Mouse (Mus musculus) kidney, embryonic 14.5 days (tissue): ENCODE measurements around the gene Zbtb32. TPM values are rescaled to one million over a fixed set of nuclear protein-coding genes. Genes with fewer than 3 reads are reported as not detected.

Source experiments
- ATAC-seq: fragments of 200-750 bp; cut with Nextera tagmentation; 2 replicates; pipeline ENCODE4 v1.8.0; 2017; ENCODE audit warnings: moderate number of reproducible peaks, mild to moderate bottlenecking, moderate TSS enrichment, moderate library complexity; ENCODE audit not compliant: low FRiP score, low TSS enrichment
- H3K27ac ChIP-seq: fragments of 300-500 bp; sonication (generic); 2 replicates; pipeline ENCODE4 v1.5.1; 2014; ENCODE audit warnings: low read depth, mild to moderate bottlenecking, low read length, moderate library complexity, mixed read lengths
- H3K27me3 ChIP-seq: fragments of 300-500 bp; sonication (generic); 2 replicates; pipeline ENCODE4 v1.6.1; 2014; ENCODE audit warnings: mild to moderate bottlenecking, low read length; ENCODE audit not compliant: control insufficient read depth, insufficient read depth
- H3K36me3 ChIP-seq: fragments of 300-500 bp; sonication (generic); 2 replicates; pipeline ENCODE4 v1.6.1; 2014; ENCODE audit warnings: low read length, mixed read lengths; ENCODE audit not compliant: control insufficient read depth, insufficient read depth
- H3K4me1 ChIP-seq: fragments of 300-500 bp; sonication (generic); 2 replicates; pipeline ENCODE4 v1.6.1; 2014; ENCODE audit warnings: low read length, mixed read lengths; ENCODE audit not compliant: control insufficient read depth, insufficient read depth
- H3K4me2 ChIP-seq: fragments of 300-500 bp; sonication (generic); replicated peaks from 2 replicates; pipeline ENCODE4 v1.6.1; 2014; ENCODE audit warnings: low read depth, mild to moderate bottlenecking, low read length
- H3K4me3 ChIP-seq: fragments of 300-500 bp; sonication (generic); 2 replicates; pipeline ENCODE4 v1.5.1; 2014; ENCODE audit warnings: mild to moderate bottlenecking, low read length
- H3K9ac ChIP-seq: fragments of 300-500 bp; sonication (generic); 2 replicates; pipeline ENCODE4 v1.6.1; 2014; ENCODE audit warnings: low read depth, mild to moderate bottlenecking, low read length, moderate library complexity
- H3K9me3 ChIP-seq: fragments of 300-500 bp; sonication (generic); 2 replicates; pipeline ENCODE4 v1.6.1; 2016; ENCODE audit warnings: low read length; ENCODE audit not compliant: control insufficient read depth
- WGBS: fragments of 180-500 bp; shearing (Covaris S2); extraction: QIAGEN DNeasy Blood & Tissue Kit; methylation state at CpG from one replicate; pipeline ENCODE4 v1.1.7; 2014; 5-methylcytosine and 5-hydroxymethylcytosine counted together
- polyA plus RNA-seq: library from polyadenylated mRNA; unstranded; fragments of >200 nt; fragmentation: Nextera tagmentation; extraction: Ambion mirVana; gene quantifications from 2 replicates; pipeline ENCODE4 v1.2.1, GENCODE M21; 2014

Gene Zbtb32
- polyA plus RNA-seq, 1 experiment from 2014 or later: 0.22 TPM

- Histone ChIP-seq H3K9ac (peak overlapping the region; percentile 64; the same call in 1 of the 2 replicates), H3K4me1 (peaks cover 24% of the 10 kb centered on the region), H3K9me3 (no peaks in the 10 kb centered on the region), H3K27ac (no peak overlapping the region), H3K4me3 (peak overlapping the region; percentile 44; the same call in 1 of the 2 replicates), H3K36me3 (peaks cover 33% of the 10 kb centered on the region), H3K4me2 (peak overlapping the region; percentile 66; the same call in 1 of the 2 replicates), H3K27me3 (no peaks in the 10 kb centered on the region)
- WGBS: 86% methylated on average over 13 of the region's 13 CpGs
- ATAC-seq: no peak
Measured at GRCm38 (mm10) chr7:30557901-30558514, 40.7 kb downstream of the Zbtb32 start.

GRCm38 (mm10) chr7:30556894-30557536, 41.7 kb downstream of the Zbtb32 start:
- Histone ChIP-seq H3K27me3 (no peaks in the 10 kb centered on the region), H3K27ac (no peak overlapping the region), H3K36me3 (peaks cover 33% of the 10 kb centered on the region), H3K4me3 (no peak overlapping the region), H3K4me2 (no peak overlapping the region), H3K4me1 (peaks cover 22% of the 10 kb centered on the region), H3K9ac (no peak overlapping the region), H3K9me3 (no peaks in the 10 kb centered on the region)
- no peak for ATAC-seq
- WGBS: 94% methylated on average over 18 of the region's 18 CpGs

- Histone ChIP-seq H3K27me3 (no peaks in the 10 kb centered on the region), H3K4me1 (peaks cover 17% of the 10 kb centered on the region), H3K9me3 (no peaks in the 10 kb centered on the region), H3K4me2 (peak overlapping the region; percentile 92), H3K4me3 (peak overlapping the region; percentile 76; the same call in 1 of the 2 replicates), H3K27ac (no peak overlapping the region), H3K9ac (peak overlapping the region; percentile 70; the same call in 1 of the 2 replicates), H3K36me3 (peaks cover 34% of the 10 kb centered on the region)
- WGBS: 86% methylated on average over 22 of the region's 22 CpGs
- ATAC-seq: no peak
Measured at GRCm38 (mm10) chr7:30553810-30554584, 44.7 kb downstream of the Zbtb32 start.

- H3K27ac ChIP-seq: peak overlapping the region; percentile 79; the same call in 1 of the 2 replicates
- peak overlapping the region; percentile 92 for H3K4me2 ChIP-seq
- peak overlapping the region; percentile 76 for H3K4me3 ChIP-seq
- no peaks in the 10 kb centered on the region for H3K27me3 ChIP-seq
- H3K9me3 ChIP-seq: no peaks in the 10 kb centered on the region
- H3K36me3 ChIP-seq: peaks cover 43% of the 10 kb centered on the region
- WGBS: 5% methylated on average over 23 of the region's 23 CpGs
- no peak for ATAC-seq
- peaks cover 9% of the 10 kb centered on the region for H3K4me1 ChIP-seq
- H3K9ac ChIP-seq: peak overlapping the region; percentile 70
Measured at GRCm38 (mm10) chr7:30553021-30553589, 45.6 kb downstream of the Zbtb32 start.

GRCm38 (mm10) chr7:30552102-30553020, 46.3 kb downstream of the Zbtb32 start, which contains the start of the genes Hspb6 and Proser3:
Gene Hspb6, plus strand, starts transcription at chr7:30552178.
Gene Proser3, minus strand, starts transcription at chr7:30552299.
- peak; percentile 95 for ATAC-seq
- H3K4me1 ChIP-seq: peaks cover 8% of the 10 kb centered on the region; the same call in 1 of the 2 replicates
- peaks cover 49% of the 10 kb centered on the region for H3K36me3 ChIP-seq
- H3K4me3 ChIP-seq: peak within 1 kb of the TSS; percentile 76
- H3K27ac ChIP-seq: peak within 1 kb of the TSS; percentile 98
- no peaks in the 10 kb centered on the region for H3K9me3 ChIP-seq
- H3K9ac ChIP-seq: peak within 1 kb of the TSS; percentile 70
- WGBS: under 1% methylated on average over 44 of the region's 44 CpGs
- H3K4me2 ChIP-seq: peak within 1 kb of the TSS; percentile 92
- no peaks in the 10 kb centered on the region for H3K27me3 ChIP-seq

DNA sequence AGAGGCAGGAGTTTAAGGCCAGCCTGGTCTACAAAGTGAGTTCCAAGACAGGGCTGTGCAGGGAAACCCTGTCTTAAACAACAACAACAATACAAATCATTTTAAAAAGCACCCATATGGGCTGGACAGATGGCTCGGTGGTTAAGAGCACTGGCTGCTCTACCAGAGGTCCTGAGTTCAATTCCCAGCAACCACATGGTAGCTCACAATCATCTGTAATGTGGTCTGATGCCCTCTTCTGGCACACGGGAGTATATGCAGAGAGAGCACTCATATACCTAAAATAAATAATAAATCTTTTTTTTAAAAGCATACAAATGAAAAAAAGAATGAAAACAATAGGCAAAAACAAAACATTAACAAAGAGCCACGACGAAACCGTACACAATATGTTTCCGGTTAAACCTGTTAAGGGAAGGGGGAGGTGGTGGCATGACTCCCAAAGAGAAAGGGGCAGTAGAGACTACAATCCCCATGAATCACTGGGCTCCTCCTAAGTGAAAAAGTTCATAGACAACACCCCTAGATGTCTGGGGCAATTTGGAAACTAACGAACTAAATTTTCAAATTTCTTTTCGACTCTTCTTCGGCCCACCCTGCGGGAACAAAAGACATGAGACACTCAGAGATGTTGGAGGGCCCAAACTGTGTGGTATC, 47.1 kb downstream of the Zbtb32 start:
- Histone ChIP-seq H3K27me3 (no peaks in the 10 kb centered on the region), H3K9ac (peak overlapping the region; percentile 70), H3K36me3 (peaks cover 45% of the 10 kb centered on the region), H3K4me1 (peaks cover 8% of the 10 kb centered on the region; the same call in 1 of the 2 replicates), H3K27ac (peak overlapping the region; percentile 98), H3K4me2 (peak overlapping the region; percentile 38), H3K4me3 (peak overlapping the region; percentile 76), H3K9me3 (no peaks in the 10 kb centered on the region)
- WGBS: 3% methylated on average over 10 of the region's 10 CpGs
- peak; percentile 61 for ATAC-seq

DNA sequence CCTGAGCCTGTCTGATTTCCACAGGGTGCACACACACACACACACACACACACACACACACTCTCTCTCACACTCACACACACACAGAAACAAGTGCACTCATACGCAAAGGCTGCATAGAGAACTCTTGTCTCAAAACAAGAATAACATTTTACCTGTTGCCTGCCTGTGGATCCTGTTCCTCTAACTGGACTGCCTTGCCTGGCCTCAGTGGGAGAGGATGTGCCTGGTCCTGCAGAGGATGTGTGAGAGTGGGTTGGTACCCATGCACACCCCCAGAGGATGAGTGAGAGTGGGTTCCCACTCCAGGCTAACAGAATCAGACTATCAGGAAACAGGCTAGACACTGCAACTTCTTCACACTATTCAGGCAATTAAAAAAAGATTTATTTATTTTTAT, 48.1 kb downstream of the Zbtb32 start:
- Histone ChIP-seq H3K4me3 (no peak overlapping the region), H3K27me3 (no peaks in the 10 kb centered on the region), H3K4me2 (no peak overlapping the region), H3K4me1 (peaks cover 8% of the 10 kb centered on the region; the same call in 1 of the 2 replicates), H3K27ac (no peak overlapping the region), H3K36me3 (peaks cover 44% of the 10 kb centered on the region), H3K9me3 (no peaks in the 10 kb centered on the region), H3K9ac (no peak overlapping the region)
- whole genome bisulfite sequencing: 93% methylated on average over 1 of the region's 1 CpGs
- no peak for ATAC-seq
